Mouse (Mus musculus) small intestine, adult 2 months (tissue): ENCODE results near the gene Gtf3a. TPM values are rescaled to one million over a fixed set of nuclear protein-coding genes. Genes with fewer than 3 reads are reported as not detected.

ENCODE experiments used
- H3K27ac ChIP-seq: fragments of 200-500 bp; 2 replicates; pipeline ENCODE4 v1.5.1; 2012; ENCODE audit warnings: low read depth, low read length, control low read depth, inconsistent platforms; ENCODE audit not compliant: insufficient read depth
- H3K27me3 ChIP-seq: fragments of 200-500 bp; 2 replicates; pipeline ENCODE4 v1.6.1; 2012; ENCODE audit warnings: mild to moderate bottlenecking, moderate library complexity, low read length, inconsistent platforms; ENCODE audit not compliant: control insufficient read depth, insufficient read depth
- H3K36me3 ChIP-seq: fragments of 200-500 bp; 2 replicates; pipeline ENCODE4 v1.6.1; 2012; ENCODE audit warnings: mild to moderate bottlenecking, low read length, control low read depth, inconsistent platforms; ENCODE audit not compliant: control insufficient read depth, insufficient read depth
- H3K4me1 ChIP-seq: fragments of 200-500 bp; 2 replicates; pipeline ENCODE4 v1.6.1; 2012; ENCODE audit warnings: low read length, inconsistent platforms, mixed read lengths; ENCODE audit not compliant: control insufficient read depth, insufficient read depth, insufficient read length
- H3K4me3 ChIP-seq: fragments of 200-500 bp; 2 replicates; pipeline ENCODE4 v1.5.1; 2012; ENCODE audit warnings: low read depth, mild to moderate bottlenecking, control low read depth, inconsistent platforms, low read length, moderate library complexity
- CTCF ChIP-seq: fragments of 200-500 bp; IDR thresholded peaks from 2 replicates; pipeline ENCODE4 v1.5.1; 2012; ENCODE audit warnings: low read depth, mild to moderate bottlenecking, control low read depth, inconsistent platforms, low read length, moderate library complexity, mixed read lengths; ENCODE audit not compliant: insufficient replicate concordance, insufficient read length; ENCODE audit errors: extremely low read depth
- POLR2A ChIP-seq: fragments of 200-500 bp; IDR thresholded peaks from 2 replicates; pipeline ENCODE4 v1.6.1; 2012; ENCODE audit warnings: low read depth, mild to moderate bottlenecking, control low read depth, inconsistent platforms, low read length, moderate library complexity
- WGBS: fragments of 180-500 bp; shearing (Covaris S2); methylation state at CpG from one replicate; pipeline ENCODE4 v1.1.7; 2018; 5-methylcytosine and 5-hydroxymethylcytosine counted together
- polyA plus RNA-seq: library from polyadenylated mRNA; depleted of rRNA; stranded (reverse); fragments of >200 nt; gene quantifications from 2 replicates; pipeline ENCODE4 v1.2.3, GENCODE M21; 2012

The Gtf3a gene
- polyA plus RNA-seq, 1 experiment, result 51.6 TPM

DNA sequence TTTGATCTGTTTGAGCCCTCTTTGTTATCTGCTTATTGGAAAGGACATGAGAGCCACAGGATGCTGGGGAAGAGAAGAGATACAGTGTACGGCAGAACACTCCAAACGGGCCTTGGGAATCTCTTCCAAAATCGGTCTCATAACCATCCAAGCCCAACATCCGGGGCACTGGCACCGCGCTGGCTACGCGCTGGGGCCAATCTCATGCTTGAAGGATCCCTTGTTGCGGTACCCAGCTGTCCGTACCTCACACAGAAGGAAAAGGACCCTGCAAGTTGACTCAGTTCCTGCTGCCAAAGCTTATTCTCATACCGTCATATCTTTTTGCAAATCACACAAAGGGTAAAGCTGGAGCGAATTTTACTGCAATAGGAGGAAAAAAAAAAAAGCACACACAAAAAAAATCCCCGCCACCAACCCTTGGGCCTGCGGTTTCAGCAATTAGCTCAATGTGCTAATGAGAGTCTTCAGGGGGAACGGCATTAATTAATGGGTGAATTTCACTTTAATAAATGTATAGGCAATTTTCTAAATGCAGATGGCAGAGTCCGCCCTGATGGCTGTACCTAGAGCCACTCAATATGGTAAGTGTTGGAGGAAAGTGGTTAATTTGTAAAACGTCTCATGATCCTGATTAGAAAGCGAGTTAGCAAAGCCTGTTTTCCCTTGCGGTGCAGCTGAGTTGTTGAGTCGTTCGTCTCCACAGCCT is 37.4 kb downstream of the Gtf3a start:
- Histone ChIP-seq H3K4me1 (no peaks in the 10 kb centered on the region), H3K36me3 (no peaks in the 10 kb centered on the region), H3K27ac (no peak overlapping the region), H3K27me3 (no peaks in the 10 kb centered on the region; the same call in 1 of the 2 replicates), H3K4me3 (no peak overlapping the region)
- WGBS, result 76% methylated on average over 21 of the region's 21 CpGs
- TF ChIP-seq POLR2A (no peak), CTCF (no peak)

DNA sequence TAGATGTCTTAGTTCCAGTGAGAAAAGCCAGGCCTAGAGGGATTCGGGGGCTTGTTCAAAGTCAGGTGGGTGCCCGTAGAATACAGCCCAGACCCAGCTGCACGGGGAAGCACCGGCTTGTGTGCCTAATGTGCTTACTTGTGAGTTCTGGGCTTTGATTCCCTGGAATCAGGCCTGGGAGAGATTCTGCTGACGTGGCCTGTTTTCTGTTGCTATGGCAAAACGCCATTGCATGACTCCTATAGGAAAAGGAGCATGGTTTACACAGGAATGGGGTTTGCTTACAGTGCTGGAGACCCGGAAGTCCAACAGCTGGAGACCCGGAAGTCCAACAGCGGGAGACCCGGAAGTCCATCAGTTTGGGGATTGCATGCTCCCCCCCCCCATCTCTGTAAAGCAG is 39.1 kb downstream of the Gtf3a start:
- Histone ChIP-seq H3K27me3 (no peaks in the 10 kb centered on the region; the same call in 1 of the 2 replicates), H3K4me1 (no peaks in the 10 kb centered on the region), H3K36me3 (no peaks in the 10 kb centered on the region), H3K27ac (no peak overlapping the region), H3K4me3 (no peak overlapping the region)
- WGBS, result 83% methylated on average over 10 of the region's 10 CpGs
- TF ChIP-seq POLR2A, result no peak

DNA sequence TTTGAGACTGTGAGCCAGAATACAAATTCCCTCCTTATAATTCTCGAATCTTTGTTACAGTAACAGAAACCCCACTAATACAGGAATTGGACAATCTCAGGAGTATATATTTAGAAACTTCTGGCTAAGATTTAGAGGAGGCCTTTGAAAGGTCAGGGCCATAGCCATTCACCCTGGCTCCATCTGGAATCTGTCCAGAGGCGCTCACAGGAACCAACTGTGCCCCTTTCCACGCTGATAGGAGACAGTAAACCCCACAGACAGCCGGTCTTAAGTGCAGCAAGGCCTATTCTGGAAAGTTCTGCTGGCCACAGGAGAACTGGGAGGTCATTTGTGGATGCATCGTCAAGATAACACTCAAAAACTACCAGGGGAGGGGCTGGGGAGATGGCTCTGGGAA is 40.6 kb downstream of the Gtf3a start:
- H3K4me1 ChIP-seq, result no peaks in the 10 kb centered on the region

DNA sequence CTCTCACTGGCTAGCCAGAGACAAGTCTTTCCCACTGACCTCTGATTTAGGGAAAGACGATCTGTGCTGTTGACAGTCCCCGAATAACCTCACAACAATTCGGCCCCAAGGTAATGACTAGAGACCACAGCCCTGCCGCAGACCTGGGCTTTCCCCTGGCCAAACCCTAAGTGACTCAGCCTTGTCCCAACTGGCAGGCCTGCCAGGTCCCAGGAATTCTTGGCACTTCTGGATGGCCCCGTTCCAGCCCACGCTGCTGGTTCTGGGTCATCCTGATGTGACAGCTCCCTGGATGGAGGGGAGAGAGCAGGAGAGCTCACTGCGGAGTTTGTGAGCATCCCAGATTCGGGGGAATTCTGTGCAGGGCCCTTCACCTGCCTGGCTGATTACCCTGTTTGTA is 45.1 kb downstream of the Gtf3a start:
- H3K36me3 ChIP-seq, result no peaks in the 10 kb centered on the region
- no peak for TF ChIP-seq CTCF
- no peak for TF ChIP-seq POLR2A
- no peak overlapping the region for H3K4me3 ChIP-seq
- no peak overlapping the region for H3K27ac ChIP-seq
- WGBS, result 57% methylated on average over 8 of the region's 8 CpGs
- H3K4me1 ChIP-seq, result no peaks in the 10 kb centered on the region
- no peaks in the 10 kb centered on the region for H3K27me3 ChIP-seq

More for the DNA sequence above, 40.6 kb downstream of the Gtf3a start:
- Histone ChIP-seq H3K27me3 (no peaks in the 10 kb centered on the region; the same call in 1 of the 2 replicates), H3K27ac (no peak overlapping the region), H3K4me3 (no peak overlapping the region), H3K36me3 (no peaks in the 10 kb centered on the region)
- WGBS, result 67% methylated on average over 5 of the region's 5 CpGs
- TF ChIP-seq CTCF (no peak), POLR2A (no peak)

DNA sequence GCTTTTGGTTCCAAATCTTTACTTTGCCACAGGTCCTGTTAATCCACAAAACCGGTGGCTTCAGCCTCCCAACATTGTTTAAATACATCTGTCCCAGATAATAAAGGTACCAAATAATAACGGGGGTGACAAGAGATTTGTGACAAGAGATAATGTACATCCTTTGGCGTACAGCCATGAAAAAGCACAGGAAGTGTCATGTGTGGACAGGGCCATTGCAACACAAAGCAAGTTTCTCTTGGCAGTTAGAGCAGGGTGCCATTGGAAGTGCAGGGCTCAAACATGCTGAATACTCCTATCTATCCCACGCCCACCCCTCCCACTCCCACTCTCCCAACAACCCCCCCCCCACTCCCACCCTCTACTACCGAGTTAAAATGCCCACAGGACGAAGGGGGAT is 46.5 kb downstream of the Gtf3a start:
- TF ChIP-seq POLR2A (no peak), CTCF (no peak)
- H3K27me3 ChIP-seq, result no peaks in the 10 kb centered on the region
- no peaks in the 10 kb centered on the region for H3K36me3 ChIP-seq
- WGBS, result 52% methylated on average over 6 of the region's 6 CpGs
- H3K4me3 ChIP-seq, result no peak overlapping the region
- no peak overlapping the region for H3K27ac ChIP-seq
- H3K4me1 ChIP-seq, result no peaks in the 10 kb centered on the region

DNA sequence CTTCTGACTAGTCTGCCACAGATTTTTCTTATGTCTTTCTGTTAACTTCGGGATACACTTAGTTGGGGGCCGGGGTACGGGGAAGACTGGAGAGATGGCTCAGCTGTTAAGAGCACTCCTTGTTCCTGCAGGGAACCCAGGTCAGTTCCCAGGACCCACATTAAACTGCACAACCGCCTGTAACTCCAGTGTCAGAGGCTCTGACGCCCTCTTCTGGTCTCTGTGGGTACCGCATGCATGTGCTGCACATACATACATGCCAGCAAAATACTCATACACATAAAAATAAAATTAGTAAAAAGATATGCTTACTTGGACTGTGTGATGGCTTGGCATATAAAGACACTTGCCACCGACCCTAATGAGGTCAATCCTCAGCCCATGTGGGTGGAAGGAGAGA is 48.4 kb downstream of the Gtf3a start:
- Histone ChIP-seq H3K27ac (no peak overlapping the region), H3K4me1 (no peaks in the 10 kb centered on the region), H3K27me3 (no peaks in the 10 kb centered on the region), H3K36me3 (no peaks in the 10 kb centered on the region), H3K4me3 (no peak overlapping the region)
- WGBS, result 85% methylated on average over 7 of the region's 7 CpGs
- TF ChIP-seq CTCF (0 out of 2 replicates have a peak, but pooled peaks have one; percentile 9), POLR2A (no peak)

DNA sequence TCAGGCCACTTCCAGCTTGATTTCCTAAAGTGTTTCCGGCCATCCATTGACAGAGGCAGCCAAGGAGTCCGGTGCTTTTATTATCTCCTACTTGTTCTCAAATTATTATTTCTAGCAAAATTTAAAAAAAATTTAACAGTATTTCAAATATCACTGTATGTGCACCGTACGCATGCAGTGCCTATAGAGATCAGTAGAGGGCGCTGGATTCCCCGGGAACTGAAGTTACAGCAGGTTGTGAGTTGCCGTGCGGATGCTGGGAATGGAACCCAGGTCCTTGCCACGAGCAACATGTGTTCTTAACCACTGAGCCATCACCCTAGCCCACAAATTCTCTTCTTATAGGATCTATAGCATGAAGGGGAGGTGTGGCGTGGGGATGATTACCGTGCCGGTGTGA is 50.3 kb downstream of the Gtf3a start:
- TF ChIP-seq CTCF (no peak), POLR2A (no peak)
- WGBS, result 90% methylated on average over 12 of the region's 12 CpGs
- H3K27ac ChIP-seq, result no peak overlapping the region
- no peaks in the 10 kb centered on the region for H3K4me1 ChIP-seq
- H3K36me3 ChIP-seq, result no peaks in the 10 kb centered on the region
- no peaks in the 10 kb centered on the region for H3K27me3 ChIP-seq
- no peak overlapping the region for H3K4me3 ChIP-seq
